Mouse (Mus musculus): ENCODE data around the gene Mrpl30. TPM values are rescaled to one million over a fixed set of nuclear protein-coding genes. Genes with fewer than 3 reads are reported as not detected.

Mrpl30 gene
- total RNA-seq (2023; ENCODE audit: inconsistent age) = 105 to 128 TPM (median 117 TPM) in 4 replicates

DNA sequence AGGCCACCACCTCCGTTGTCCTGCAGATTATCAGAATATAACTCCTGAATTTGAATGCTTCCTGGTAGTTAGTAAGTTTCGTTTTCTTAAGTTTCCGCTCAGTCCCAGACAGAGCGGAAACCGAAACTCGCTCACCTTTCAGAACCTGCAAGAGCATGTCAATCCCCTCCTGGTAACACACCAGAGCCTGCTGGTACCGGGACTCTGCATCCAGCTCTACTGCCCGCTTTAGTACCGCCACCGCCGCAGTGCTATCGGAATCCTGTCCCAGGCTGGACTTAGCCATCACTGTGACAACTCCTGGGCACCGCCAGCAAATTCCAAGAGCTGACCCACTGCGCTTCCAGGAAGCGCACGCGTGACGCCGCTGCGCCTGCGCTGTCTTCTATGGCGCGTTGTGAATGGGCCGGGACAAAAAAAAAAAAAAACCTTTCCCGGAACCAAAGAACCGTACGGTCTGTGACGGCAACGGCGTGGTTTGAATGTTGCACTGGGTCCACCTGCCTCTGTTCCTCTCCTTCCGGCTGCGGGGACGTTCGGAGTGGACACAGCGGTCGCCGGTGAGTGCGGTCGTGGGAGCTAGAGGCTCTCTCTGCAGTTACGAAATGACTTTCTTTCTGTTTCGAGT lies at the start of gene Mrpl30, which contains the start of gene Mitd1:
Gene Mrpl30 (plus strand): TSS at position 453 of the 628 bp plus-strand sequence.
Gene Mitd1 (minus strand): TSS at position 387 of the 628 bp plus-strand sequence.

DNA sequence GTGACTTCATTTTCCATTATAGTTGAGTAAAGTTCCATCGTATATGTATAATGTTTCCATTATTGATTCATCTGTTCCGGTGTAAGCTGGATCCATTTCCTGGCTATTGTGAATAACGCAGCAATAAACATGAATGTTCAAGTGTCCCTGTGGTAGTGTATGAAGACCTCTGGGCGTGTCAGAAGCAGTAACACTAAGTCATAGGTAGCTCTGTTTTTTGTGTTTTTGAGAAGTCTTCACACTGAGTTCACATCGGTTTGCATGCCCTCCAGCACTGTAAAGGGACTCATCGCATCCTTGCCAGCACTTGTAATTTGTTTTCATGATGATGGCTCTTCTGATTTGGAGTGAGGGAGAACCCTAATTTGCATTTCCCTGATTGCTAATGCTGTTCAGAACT lies 24.0 kb upstream of the Mrpl30 start, which contains the start of gene Tsga10:
Gene Tsga10 (minus strand): TSS at position 144 of the 400 bp plus-strand sequence.

DNA sequence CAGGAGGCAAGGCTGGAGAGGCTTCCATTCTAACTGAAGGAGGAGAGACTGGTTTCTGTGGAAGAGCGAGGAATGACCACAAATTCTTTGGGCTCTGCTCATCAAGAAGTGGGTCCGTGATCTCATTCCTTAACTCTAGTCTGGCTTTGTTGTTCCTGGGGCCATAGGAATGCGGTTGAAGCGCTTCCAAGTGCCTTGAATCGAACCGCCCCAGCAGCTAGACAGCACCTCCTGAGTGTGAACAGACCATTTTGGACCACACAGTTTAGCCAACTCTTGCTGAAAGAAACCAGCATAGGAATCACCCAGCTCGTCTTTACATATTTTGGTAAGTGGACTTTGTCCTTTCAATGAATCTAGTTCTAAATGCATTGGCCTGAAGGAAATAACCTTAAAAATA lies 18.6 kb upstream of the Mrpl30 start, which contains the start of gene Lipt1:
Gene Lipt1 (plus strand): TSS at position 35 of the 400 bp plus-strand sequence.

DNA sequence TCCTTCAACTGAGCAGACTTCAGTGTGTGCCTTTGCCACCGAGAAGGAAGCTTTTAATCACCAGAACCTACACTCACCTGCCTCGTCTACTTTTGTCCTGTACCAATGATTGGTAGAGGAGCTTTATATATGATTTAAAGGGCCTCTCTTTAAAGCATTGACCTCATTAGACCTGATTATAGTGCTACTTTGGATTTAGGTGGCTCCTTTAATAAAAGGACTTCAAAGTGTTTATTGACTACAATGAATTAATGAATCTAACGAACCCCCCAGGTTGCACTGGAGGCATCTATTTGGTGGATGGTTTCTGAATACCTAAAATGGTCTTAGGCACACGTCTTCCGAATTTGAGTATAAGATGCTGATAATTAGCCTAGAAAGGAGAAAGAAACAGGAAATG lies 26.1 kb downstream of the Mrpl30 start, which contains the start of gene Lyg2:
Gene Lyg2 (minus strand): TSS at position 101 of the 400 bp plus-strand sequence.

Other genes starting within 250 kb of the Mrpl30 start
- 0.39 TPM in 1 of 4 replicates, not detected in the others for gene 2010300C02Rik, start 170.4 kb upstream of the Mrpl30 start, total RNA-seq (2023; ENCODE audit: inconsistent age)
- 6.7 to 8.7 TPM (median 7.5 TPM) in 4 replicates for gene Tsga10, start 24.0 kb upstream of the Mrpl30 start, total RNA-seq (2023; ENCODE audit: inconsistent age)
- 1.1 to 3.3 TPM (median 2.5 TPM) in 4 replicates for gene Lipt1, start 18.7 kb upstream of the Mrpl30 start, total RNA-seq (2023; ENCODE audit: inconsistent age)
- 19.3 to 22.9 TPM (median 22.4 TPM) in 4 replicates for gene Mitd1, start 66 bp upstream of the Mrpl30 start, total RNA-seq (2023; ENCODE audit: inconsistent age)
- gene Lyg2, start 26.0 kb downstream of the Mrpl30 start, total RNA-seq (2023; ENCODE audit: inconsistent age) = not detected in 4 replicates
- not detected in 4 replicates for gene Lyg1, start 67.3 kb downstream of the Mrpl30 start, total RNA-seq (2023; ENCODE audit: inconsistent age)
- 68.2 to 75.4 TPM (median 71.9 TPM) in 4 replicates for gene Txndc9, start 107.4 kb downstream of the Mrpl30 start, total RNA-seq (2023; ENCODE audit: inconsistent age)
- gene Eif5b, start 107.5 kb downstream of the Mrpl30 start, total RNA-seq (2023; ENCODE audit: inconsistent age) = 44.1 to 52.7 TPM (median 46.7 TPM) in 4 replicates
- gene Rev1, start 239.3 kb downstream of the Mrpl30 start, total RNA-seq (2023; ENCODE audit: inconsistent age) = 35.9 to 44.9 TPM (median 42.0 TPM) in 4 replicates

All from B cell, adult (primary cell).